Mouse (Mus musculus) right cerebral cortex, postnatal 10 days (tissue): ENCODE results near the gene Kansl2.

Experiments
- DNase-seq, 2 experiments: peaks; one replicate each; pipeline ENCODE4 v3.0.0; 2021; ENCODE audit warnings: low spot score in 2 of 2

Kansl2 gene

DNA sequence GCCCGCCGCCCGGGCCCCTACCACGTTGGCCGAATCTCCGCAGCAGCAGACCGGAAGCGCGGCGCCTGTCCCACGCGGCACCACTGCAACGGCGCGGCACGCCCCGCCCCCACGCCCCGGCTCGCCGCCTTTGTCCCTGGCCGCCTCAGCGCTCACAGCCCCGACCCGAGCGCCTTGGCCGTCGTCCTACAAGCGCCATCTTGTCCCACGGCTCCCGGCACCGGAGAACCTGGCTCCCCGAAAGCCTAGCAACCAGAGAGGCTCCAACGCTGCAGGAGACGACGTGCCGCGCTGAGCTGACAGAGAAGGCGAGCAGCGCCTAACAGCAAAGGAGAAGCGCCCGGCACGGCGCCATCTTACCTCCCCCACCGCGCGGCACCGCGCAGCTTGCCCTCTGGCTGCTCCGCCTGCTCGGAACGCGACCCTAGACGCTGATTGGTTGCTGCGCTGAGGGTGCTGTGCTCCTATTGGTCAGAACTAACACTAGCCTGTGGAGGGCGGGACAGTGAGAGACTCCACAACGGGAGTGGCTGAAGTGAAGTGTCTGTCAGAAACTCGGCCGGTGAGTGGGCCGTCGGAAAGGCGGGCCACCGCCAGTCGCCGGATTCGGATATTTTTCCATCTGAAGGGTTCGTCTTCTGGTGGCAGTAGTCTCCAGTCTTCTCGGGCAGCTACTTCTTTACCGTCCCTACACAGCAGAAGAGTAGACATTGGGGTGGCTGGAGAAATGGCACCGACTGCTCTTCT is at the start of gene Kansl2:
Kansl2 (minus strand) TSS at position 384 of the 747 bp plus-strand sequence.
- DNase-seq: peak; percentile 99

GRCm38 (mm10) chr15:98582996-98583395 is 48.9 kb upstream of the Kansl2 start:
- no peak for DNase-seq

- DNase-seq: peak in 1 of 2 experiments; percentile 60
These were observed 48.3 kb upstream of the Kansl2 start for GRCm38 (mm10) chr15:98582410-98582809.

DNA sequence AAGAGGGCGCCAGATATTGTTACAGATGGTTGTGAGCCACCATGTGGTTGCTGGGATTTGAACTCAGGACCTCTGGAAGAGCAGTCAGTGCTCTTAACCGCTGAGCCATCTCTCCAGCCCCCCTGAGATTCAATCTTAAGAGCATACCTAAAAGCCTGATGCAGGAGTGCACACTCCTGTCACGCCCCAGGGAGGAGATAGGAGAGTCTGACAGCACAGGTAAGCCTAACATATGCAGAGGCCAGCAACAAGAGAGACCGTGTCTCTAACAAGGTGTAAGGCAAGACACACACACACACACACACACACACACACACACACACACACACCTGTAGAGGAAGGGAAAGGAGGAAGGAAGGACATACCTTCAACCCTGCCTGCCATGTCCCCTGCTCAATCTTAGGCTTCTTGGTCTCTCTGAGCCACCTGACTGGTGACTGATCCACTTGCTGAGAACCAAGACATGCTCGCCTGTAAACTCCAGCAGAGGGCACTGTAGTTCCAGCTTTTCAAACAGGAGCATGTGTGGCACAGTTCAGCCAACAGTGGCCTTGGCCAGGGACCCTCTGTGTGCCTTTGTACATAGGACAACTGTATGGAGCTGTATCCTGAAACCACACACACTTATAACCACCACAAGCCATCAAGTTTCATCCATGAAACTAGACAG is 45.9 kb upstream of the Kansl2 start:
- peak; percentile 81 to 86 for DNase-seq

DNA sequence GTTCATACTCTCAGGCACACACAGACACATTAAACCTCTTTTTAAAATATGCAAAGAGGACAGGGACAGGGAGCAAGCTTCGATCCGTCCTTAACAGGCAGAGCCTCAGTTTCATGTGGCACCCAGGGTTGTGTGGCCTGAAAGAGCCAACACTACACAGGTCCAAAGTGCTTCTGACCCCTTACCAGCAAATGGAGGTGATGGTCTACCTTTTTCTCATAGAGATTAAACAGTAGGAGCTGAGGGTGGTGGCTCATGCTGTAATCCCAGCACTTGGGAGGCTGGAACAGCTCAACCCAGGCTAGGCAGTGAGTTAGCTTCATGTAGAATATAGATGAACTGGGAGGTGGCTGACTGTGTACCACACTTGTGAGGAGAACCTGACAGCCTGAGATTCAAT is 45.2 kb upstream of the Kansl2 start:
- no peak for DNase-seq

- no peak for DNase-seq
These were observed 39.2 kb upstream of the Kansl2 start for GRCm38 (mm10) chr15:98573293-98573692.

GRCm38 (mm10) chr15:98570873-98571538 is 36.9 kb upstream of the Kansl2 start, which contains the start of the genes Ccnt1 and 4930415O20Rik:
Gene Ccnt1, minus strand, starts transcription at chr15:98570923.
Gene 4930415O20Rik, plus strand, starts transcription at chr15:98571004.
- no peak for DNase-seq

DNA sequence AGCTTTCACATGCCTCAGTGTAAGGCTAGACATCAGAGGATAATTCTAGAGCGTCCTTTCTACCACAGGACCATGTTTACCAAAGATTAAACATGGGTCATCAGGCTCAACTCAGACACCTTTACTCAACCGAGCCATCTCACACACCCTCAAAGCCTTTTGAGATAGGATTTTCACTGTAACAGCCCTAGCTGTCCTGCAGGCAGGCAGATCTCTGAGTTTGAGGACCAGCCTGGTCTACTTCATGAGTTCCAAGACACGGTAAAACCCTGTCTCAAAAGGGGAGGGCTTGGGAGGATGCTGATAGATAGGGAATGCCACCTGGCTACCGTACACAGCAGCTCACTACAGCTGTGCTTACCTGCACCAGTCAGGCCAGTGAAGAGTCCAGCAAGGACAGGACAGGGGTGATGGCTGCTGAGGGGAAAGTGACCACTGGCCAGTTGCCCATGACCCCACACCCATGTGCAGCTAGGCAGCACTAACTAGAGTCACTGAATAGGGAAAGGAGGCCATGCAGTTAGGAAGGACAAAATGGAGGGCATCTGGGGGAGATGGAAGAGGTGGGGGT is 35.8 kb upstream of the Kansl2 start:
- peak in 1 of 2 experiments; percentile 41 for DNase-seq

DNA sequence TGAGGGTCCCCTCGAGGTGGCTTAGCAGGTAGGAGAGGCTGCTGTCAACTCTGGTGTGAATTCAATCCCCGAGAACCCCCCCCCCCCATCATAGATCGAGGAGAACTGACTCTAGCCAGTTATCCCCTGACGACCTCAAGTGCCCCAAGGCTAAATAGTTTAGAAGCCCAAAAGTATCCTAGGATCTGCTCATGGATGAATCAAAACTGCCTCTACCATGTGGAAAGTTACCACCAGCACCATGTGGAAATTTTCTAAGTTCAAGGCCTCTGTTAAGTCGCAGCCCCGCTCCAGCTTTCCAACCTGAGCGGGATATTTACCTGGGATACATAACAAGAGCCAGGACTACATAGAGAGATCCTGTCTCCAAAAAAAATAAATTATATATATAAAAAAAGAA is 35.2 kb upstream of the Kansl2 start:
- no peak for DNase-seq

- DNase-seq: peak in 1 of 2 experiments; percentile 39
These were observed 34.4 kb upstream of the Kansl2 start for GRCm38 (mm10) chr15:98568256-98569033.

DNA sequence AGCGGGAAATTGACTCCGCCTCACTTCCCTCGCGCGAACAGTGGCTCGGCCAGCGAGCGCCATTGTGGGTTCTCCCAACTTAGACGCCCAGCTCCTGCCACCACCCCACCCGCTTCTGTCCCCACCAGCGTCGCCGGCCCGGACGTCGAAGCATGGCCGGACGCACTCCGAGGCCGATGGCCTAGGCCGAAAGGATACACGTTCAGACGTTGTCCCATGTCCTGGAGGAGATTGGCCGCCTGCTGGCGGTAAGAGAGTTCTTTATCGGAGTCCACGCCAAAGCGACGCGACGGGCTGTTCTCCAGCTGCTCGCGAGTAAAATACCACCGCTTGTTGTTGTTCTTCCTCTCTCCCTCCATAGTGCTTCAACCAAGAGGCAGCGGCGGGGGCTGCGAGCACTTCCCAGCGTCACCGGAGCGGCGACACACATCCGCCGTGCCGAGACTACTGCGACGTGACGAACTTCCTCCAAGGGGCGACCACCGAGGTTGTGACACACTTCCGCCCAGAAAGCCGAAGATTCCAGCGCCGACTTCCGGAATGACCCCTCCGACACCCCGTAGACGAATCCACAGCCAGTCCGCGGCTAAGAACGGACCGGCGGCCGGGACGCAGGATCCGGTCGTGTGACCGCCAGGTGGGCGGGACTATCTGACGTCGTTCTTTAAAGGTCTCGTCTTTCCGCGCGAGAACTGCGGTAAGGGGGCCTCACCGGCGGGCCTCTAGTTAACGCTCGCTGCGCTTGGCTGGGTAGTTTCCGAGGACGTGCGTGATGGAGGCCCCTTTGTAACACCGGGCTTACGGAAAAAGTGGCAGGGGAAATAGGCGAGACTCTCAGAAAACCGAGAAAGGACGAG is 33.4 kb upstream of the Kansl2 start:
- peak; percentile 100 for DNase-seq

DNA sequence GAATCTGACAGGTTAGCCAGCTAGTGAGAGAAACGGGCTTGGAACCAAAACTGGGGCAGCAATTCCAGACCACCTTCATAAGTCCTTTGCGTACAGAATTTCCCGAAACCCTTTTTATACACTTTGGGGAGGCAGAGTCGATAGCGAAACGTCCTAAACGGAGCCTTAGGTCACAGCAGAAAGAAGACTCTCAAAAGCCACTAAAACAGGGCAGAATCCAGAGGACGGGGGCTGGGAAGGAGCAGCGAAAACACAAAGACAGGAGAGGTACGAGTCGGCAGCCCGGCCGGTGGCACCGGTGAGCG is 32.9 kb upstream of the Kansl2 start:
- DNase-seq: no peak

GRCm38 (mm10) chr15:98557186-98557585 is 23.1 kb upstream of the Kansl2 start:
- no peak for DNase-seq

DNA sequence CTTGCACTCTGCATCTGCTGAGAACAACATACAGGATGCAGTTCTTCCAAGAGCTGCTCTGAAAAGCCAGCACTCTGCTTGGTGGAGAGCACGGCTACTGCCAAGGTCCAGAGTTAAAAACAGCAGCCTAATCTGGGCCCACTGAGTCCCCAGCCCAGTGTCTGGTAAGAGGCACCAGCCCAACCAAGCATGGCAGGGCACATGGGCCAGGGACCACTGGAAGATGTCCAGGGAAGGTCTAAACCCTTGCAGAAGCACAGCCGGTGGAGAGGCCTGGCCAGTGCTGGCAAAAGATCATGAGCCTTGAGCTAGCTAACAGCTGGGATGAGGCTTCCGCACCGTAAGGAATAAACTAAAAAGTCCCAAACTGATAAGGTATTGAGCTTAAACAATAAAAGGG is 21.8 kb upstream of the Kansl2 start:
- DNase-seq: no peak

DNA sequence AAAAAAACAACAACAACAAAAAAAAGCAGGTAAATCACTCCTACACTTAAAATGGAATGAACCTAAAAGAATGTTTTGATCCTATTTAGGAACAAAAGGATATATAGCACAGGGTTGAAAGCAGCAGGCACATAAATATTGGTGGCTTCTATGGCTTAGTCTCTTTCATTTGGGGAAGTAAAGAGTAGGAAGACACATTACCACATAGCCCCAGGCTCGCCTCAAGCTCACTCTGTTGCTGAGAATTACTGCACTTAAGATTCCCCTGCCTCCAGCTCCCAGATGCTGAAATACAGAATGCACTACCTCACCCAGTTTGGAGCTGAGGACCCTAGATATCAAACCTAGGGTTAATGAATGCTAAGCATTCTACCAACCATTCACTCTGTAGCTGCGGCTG is 18.7 kb upstream of the Kansl2 start:
- no peak for DNase-seq

DNA sequence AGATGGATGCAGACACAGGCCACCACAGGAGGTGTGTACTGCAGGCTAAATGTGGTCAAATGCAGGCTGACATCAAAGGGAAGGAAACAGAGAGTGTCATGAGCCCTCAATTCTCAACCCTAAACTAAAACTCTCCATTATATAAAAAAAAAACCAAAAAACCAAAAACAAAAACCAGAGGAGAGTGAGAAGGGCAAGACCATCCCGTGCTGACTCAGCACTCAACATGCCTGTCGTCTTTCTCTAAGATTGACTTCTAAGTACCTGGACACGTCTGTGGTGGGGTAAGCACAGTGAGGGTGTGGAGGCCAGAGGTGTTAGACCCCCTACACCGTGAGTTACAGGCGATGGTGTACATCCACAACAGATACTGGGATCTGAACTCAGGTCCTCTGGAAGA is 12.8 kb upstream of the Kansl2 start:
- DNase-seq: no peak

DNA sequence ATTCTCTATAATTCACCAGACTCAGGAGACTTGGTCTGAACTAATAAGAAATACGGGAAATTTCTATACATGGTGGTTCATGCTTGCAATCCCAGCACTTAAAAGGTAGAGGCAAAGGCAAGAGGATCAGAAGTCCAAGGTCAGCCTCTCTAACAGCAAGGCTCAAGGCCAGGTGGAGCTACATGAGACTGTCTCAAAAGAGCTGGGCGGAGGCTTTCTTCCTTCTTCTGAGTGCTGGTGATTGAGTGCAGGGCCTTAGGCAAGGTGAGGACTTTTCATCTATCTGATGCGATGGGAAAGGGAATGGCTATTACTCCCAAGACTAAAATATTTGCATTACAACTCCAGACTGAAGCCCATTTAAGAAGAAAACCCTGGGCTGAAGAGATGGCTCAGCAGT is 11.1 kb upstream of the Kansl2 start:
- DNase-seq: no peak

GRCm38 (mm10) chr15:98543341-98543740 is 9.3 kb upstream of the Kansl2 start:
- no peak for DNase-seq

- DNase-seq: no peak
These were observed 7.0 kb upstream of the Kansl2 start for GRCm38 (mm10) chr15:98541064-98541463.

DNA sequence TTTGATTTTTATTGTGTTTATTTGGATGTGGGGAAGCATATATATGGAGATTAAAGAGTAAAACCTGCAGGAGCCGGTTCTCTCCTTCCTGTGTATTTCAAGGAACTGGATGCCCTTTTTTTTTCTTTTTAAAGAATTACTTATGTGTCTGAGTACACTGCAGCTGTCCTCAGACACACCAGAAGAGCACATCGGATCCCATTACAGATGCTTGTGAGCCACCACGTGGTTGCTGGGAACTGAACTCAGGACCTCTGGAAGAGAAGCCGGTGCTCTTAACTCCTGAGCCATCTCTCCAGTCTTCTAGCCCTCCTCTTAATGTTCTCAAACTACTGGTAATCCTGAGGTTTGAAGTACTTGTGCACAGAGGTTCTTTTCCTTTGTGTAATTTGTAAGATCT is 3.9 kb upstream of the Kansl2 start:
- no peak for DNase-seq
